Mouse (Mus musculus) CH12.LX (cell line): ENCODE results near the gene Thg1l. TPM values are rescaled to one million over a fixed set of nuclear protein-coding genes. Genes with fewer than 3 reads are reported as not detected.

Source experiments
- DNase-seq: peaks from one replicate; pipeline ENCODE4 v3.0.0-alpha.2; 2013; ENCODE audit errors: extremely low read depth
- H3K27ac ChIP-seq: 2 replicates; pipeline ENCODE4 v1.5.1; 2012; ENCODE audit warnings: low read depth, mild to moderate bottlenecking, control low read depth, moderate library complexity; ENCODE audit not compliant: insufficient read depth
- H3K27me3 ChIP-seq: replicated peaks from 2 replicates; pipeline ENCODE3; 2012; ENCODE audit warnings: inconsistent platforms
- H3K36me3 ChIP-seq, 2 experiments: replicated peaks in 1 of 2; 2 replicates each; pipeline versions ENCODE3 to v1.6.1; 2012; ENCODE audit warnings: inconsistent platforms in 1 of 2, low read length in 1 of 2, mild to moderate bottlenecking in 1 of 2, mixed read lengths in 1 of 2, moderate library complexity in 1 of 2; ENCODE audit not compliant: control insufficient read depth in 1 of 2, insufficient read depth in 1 of 2
- H3K4me1 ChIP-seq, 2 experiments: 2 replicates each; pipeline ENCODE4 v1.6.1; 2012; ENCODE audit warnings: inconsistent platforms in 1 of 2, moderate library complexity in 1 of 2; ENCODE audit not compliant: insufficient read depth in 2 of 2, control insufficient read depth in 1 of 2
- H3K4me2 ChIP-seq: 2 replicates; pipeline ENCODE4 v1.6.1; 2012; ENCODE audit warnings: low read depth, mild to moderate bottlenecking, control low read depth; ENCODE audit not compliant: poor library complexity, insufficient read depth, severe bottlenecking
- H3K4me3 ChIP-seq, 3 experiments: fragments of 150-350 bp in 1 of 3; sonication (generic) in 1 of 3; replicated peaks in 1 of 3; 2 replicates each; pipeline versions ENCODE3 to v1.5.1; 2011 to 2012; ENCODE audit warnings: low read depth in 2 of 3, low read length in 2 of 3, mild to moderate bottlenecking in 2 of 3, moderate library complexity in 2 of 3, control low read depth in 1 of 3, improper control_type of control experiment in 1 of 3, inconsistent platforms in 1 of 3, mixed read lengths in 1 of 3; ENCODE audit not compliant: poor library complexity in 1 of 3
- H3K79me2 ChIP-seq: replicated peaks from 2 replicates; pipeline ENCODE4 v1.6.1; 2012; ENCODE audit warnings: mild to moderate bottlenecking, moderate library complexity; ENCODE audit not compliant: control insufficient read depth, poor library complexity, insufficient read depth, severe bottlenecking; ENCODE audit errors: extremely low read depth
- H3K9ac ChIP-seq: 2 replicates; pipeline ENCODE4 v1.6.1; 2012; ENCODE audit warnings: low read depth, mild to moderate bottlenecking, control low read depth, moderate library complexity; ENCODE audit not compliant: insufficient read depth
- H3K9me3 ChIP-seq: replicated peaks from 2 replicates; pipeline ENCODE3; 2012; ENCODE audit warnings: low read length, inconsistent platforms, mixed read lengths
- E2F4 ChIP-seq: IDR thresholded peaks from 2 replicates; pipeline ENCODE4 v1.6.1; 2011; ENCODE audit warnings: low read depth, low read length, improper control_type of control experiment; ENCODE audit not compliant: insufficient replicate concordance
- ETS1 ChIP-seq: conservative IDR thresholded peaks from 2 replicates; pipeline ENCODE4 v1.6.1; 2012; ENCODE audit warnings: low read depth, mild to moderate bottlenecking, inconsistent platforms, low read length, improper control_type of control experiment, moderate library complexity
- HCFC1 ChIP-seq: IDR thresholded peaks from 2 replicates; pipeline ENCODE4 v1.6.1; 2012; ENCODE audit warnings: low read depth, mild to moderate bottlenecking, inconsistent platforms, low read length, improper control_type of control experiment
- JUN ChIP-seq: IDR thresholded peaks from 2 replicates; pipeline ENCODE4 v1.6.1; 2011; ENCODE audit warnings: low read depth, mild to moderate bottlenecking, low read length, improper control_type of control experiment, moderate library complexity; ENCODE audit not compliant: insufficient read depth
- JUND ChIP-seq: conservative IDR thresholded peaks from 2 replicates; pipeline ENCODE4 v1.6.1; 2011; ENCODE audit warnings: low read depth, low read length, improper control_type of control experiment
- MAZ ChIP-seq: IDR thresholded peaks from 2 replicates; pipeline ENCODE4 v1.6.1; 2012; ENCODE audit warnings: low read depth, mild to moderate bottlenecking, inconsistent platforms, low read length, improper control_type of control experiment, moderate library complexity
- MEF2A ChIP-seq: IDR thresholded peaks from 2 replicates; pipeline ENCODE4 v1.6.1; 2014; ENCODE audit warnings: low read depth, mild to moderate bottlenecking, inconsistent platforms, low read length, improper control_type of control experiment, borderline replicate concordance
- MYC ChIP-seq: IDR thresholded peaks from 2 replicates; pipeline ENCODE4 v1.6.1; 2011; ENCODE audit warnings: low read depth, mild to moderate bottlenecking, improper control_type of control experiment, low read length
- NELFE ChIP-seq: IDR thresholded peaks from 2 replicates; pipeline ENCODE4 v1.6.1; 2011; ENCODE audit warnings: low read depth, low read length, improper control_type of control experiment
- PAX5 ChIP-seq: IDR thresholded peaks from 2 replicates; pipeline ENCODE4 v1.6.1; 2012; ENCODE audit warnings: low read length, inconsistent platforms, mixed read lengths
- POLR2AphosphoS2 ChIP-seq: IDR thresholded peaks from 2 replicates; pipeline ENCODE4 v1.6.1; 2011; ENCODE audit warnings: low read depth, low read length, improper control_type of control experiment
- RAD21 ChIP-seq: IDR thresholded peaks from 2 replicates; pipeline ENCODE4 v1.6.1; 2011; ENCODE audit warnings: low read depth, mild to moderate bottlenecking, low read length, improper control_type of control experiment, moderate library complexity
- SIN3A ChIP-seq: IDR thresholded peaks from 2 replicates; pipeline ENCODE4 v1.6.1; 2012; ENCODE audit warnings: low read length, improper control_type of control experiment, inconsistent platforms
- USF1 ChIP-seq: IDR thresholded peaks from 2 replicates; pipeline ENCODE4 v1.6.1; 2014; ENCODE audit warnings: low read depth, mild to moderate bottlenecking, inconsistent platforms, low read length, improper control_type of control experiment
- USF2 ChIP-seq: conservative IDR thresholded peaks from 2 replicates; pipeline ENCODE4 v1.6.1; 2011; ENCODE audit warnings: low read depth, low read length, improper control_type of control experiment
- ZNF384 ChIP-seq: IDR thresholded peaks from 2 replicates; pipeline ENCODE4 v1.6.1; 2012; ENCODE audit warnings: low read depth, low read length, improper control_type of control experiment, inconsistent platforms
- dilution Hi-C: fragments of 300-500 bp; cut with MboI; formaldehyde crosslinking; loops from 2 replicates; pipeline ENCODE4 v1.14.3; 2020; ENCODE audit warnings: low sequenced_read_pairs; ENCODE audit not compliant: extremely low pct_unique_long_range_greater_than_20kb, extremely low pct_ligation_motif_present
- in situ Hi-C: fragments of 300-500 bp; cut with MboI; formaldehyde crosslinking; loops from 3 replicates; pipeline ENCODE4 v1.14.3; 2019; ENCODE audit warnings: low sequenced_read_pairs, low pct_ligation_motif_present, low pct_unique_long_range_greater_than_20kb, mixed read lengths
- polyA plus RNA-seq: library from polyadenylated mRNA; unstranded; fragments of >175 nt; gene quantifications from 2 replicates; pipeline ENCODE4 v1.2.1, GENCODE M21; 2012; ENCODE audit warnings: low read depth; ENCODE audit not compliant: insufficient read length
- total RNA-seq, 2 experiments: library from RNA; depleted of rRNA; stranded (reverse); fragments of 300-350 nt in 1 of 2; fragments of >200 nt in 1 of 2; gene quantifications; 2 replicates each; pipeline ENCODE4 v1.2.3; 2012 to 2014

Thg1l gene
- total and polyA plus RNA-seq, 3 experiments: 32.7 to 60.0 (median 45.6) TPM

DNA sequence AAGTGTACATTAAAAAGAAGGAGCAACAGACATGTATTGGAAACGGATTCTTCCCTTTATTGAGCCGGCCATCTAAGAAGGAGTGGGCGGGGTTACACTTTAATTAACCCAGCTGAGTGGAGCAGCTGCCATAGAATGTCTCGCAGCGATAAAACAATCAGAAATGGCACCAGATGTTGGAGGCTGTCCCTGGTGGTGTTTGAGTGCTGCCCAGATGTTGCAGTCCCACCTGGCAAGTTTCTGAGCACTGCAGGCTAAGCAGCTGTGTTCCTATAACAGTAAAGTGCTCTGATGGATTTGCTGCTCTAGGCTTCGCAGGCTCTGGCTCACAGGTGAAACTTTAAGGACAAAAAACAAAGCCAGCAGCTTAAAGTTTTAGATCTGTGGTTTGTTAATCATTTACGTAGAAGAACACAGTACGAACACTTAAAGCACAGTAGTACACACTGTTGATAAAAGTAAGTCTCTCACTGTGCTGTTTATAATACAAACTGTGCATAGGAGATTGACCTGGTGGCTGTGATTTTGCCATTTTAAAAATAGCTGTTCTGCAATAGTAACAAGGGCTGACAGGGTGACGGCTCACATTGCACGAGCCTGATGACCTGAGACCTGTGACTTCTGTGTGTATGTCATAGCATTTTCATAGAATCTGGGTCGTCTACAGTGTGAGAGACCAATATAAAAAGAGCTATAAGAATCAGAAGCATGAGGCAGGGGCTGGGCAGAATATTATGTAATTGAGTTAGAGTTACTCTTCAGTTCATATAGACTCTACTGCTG is 54.9 kb downstream of the Thg1l start:
- Histone ChIP-seq H3K4me3 (no peak overlapping the region), H3K27me3 (no peaks in the 10 kb centered on the region), H3K27ac (no peak overlapping the region), H3K9ac (no peak overlapping the region), H3K79me2 (no peaks in the 10 kb centered on the region), H3K9me3 (no peaks in the 10 kb centered on the region), H3K4me2 (no peak overlapping the region), H3K36me3 (peaks cover 48 to 80% of the 10 kb centered on the region in 2 experiments), H3K4me1 (peaks cover 0 to 7% of the 10 kb centered on the region in 2 experiments; a peak in 1 of 4 replicates)
- no peak for DNase-seq
- TF ChIP-seq RAD21 (no peak), USF2 (no peak), JUND (no peak), JUN (no peak), USF1 (no peak), ETS1 (no peak), ZNF384 (no peak), NELFE (no peak), HCFC1 (no peak), SIN3A (no peak), PAX5 (no peak), MEF2A (no peak), MYC (no peak), MAZ (no peak)
- dilution Hi-C loops (no loop called here), in situ Hi-C loops (no loop called here)

DNA sequence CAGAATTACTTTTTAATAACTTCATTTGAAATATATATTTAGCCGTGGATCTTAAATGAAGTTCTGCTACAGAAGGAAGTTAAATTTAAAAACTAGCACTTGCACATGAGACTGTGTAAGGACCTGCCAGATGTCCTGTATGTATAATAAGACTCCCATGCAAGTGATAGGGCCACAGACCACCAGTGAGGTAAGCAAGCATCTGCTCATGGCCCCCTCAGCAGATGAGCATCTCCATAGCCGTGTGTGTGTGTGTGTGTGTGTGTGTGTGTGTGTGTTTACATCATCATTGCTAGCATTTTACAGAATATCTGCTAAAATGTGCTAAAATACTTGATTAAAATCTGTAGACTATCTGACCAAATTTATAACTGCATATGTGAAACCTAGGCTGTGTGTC is 57.9 kb downstream of the Thg1l start:
- in situ Hi-C loops: loop anchor here (25.0 kb wide), 1 partner anchor 1310 kb away; no protein-coding TSS in a partner anchor
- peaks cover 57 to 92% of the 10 kb centered on the region in 2 experiments for H3K36me3 ChIP-seq

More for the DNA sequence above, 57.9 kb downstream of the Thg1l start:
- TF ChIP-seq POLR2AphosphoS2 (no peak), MYC (no peak), NELFE (no peak), ETS1 (no peak), RAD21 (no peak), JUND (no peak), MAZ (no peak), E2F4 (no peak)
- dilution Hi-C loops: no loop called here
- Histone ChIP-seq H3K4me1 (peaks cover 0 to 30% of the 10 kb centered on the region in 2 experiments; a peak in 3 of 4 replicates), H3K4me2 (no peak overlapping the region), H3K9me3 (no peaks in the 10 kb centered on the region), H3K79me2 (no peaks in the 10 kb centered on the region), H3K9ac (no peak overlapping the region), H3K27me3 (no peaks in the 10 kb centered on the region), H3K4me3 (no peak overlapping the region), H3K27ac (no peak overlapping the region)
- DNase-seq: no peak

Other genes with a start within 250 kb of the Thg1l start
- 54.1 and 60.5 TPM in 2 replicates for gene Clint1, start 103.4 kb downstream of the Thg1l start, total RNA-seq (2012; rRNA removed)
- gene Clint1, start 103.4 kb downstream of the Thg1l start, total RNA-seq (2014; rRNA removed): 98.5 and 104 TPM in 2 replicates
- 137 and 143 TPM in 2 replicates for gene Clint1, start 103.4 kb downstream of the Thg1l start, polyA plus RNA-seq
- 12.8 and 13.1 TPM in 2 replicates for gene Lsm11, start 10.6 kb downstream of the Thg1l start, total RNA-seq (2012; rRNA removed)
- gene Lsm11, start 10.6 kb downstream of the Thg1l start, total RNA-seq (2014; rRNA removed): 8.9 and 9.0 TPM in 2 replicates
- gene Lsm11, start 10.6 kb downstream of the Thg1l start, polyA plus RNA-seq: 10.1 and 11.0 TPM in 2 replicates
- not detected in 2 replicates for gene Sox30, start 24.8 kb upstream of the Thg1l start, total RNA-seq (2012; rRNA removed)
- not detected in 2 replicates for gene Sox30, start 24.8 kb upstream of the Thg1l start, total RNA-seq (2014; rRNA removed)
- not detected in 2 replicates for gene Sox30, start 24.8 kb upstream of the Thg1l start, polyA plus RNA-seq
- gene Gm12166, start 96.8 kb upstream of the Thg1l start, total RNA-seq (2012; rRNA removed): 2.9 and 3.3 TPM in 2 replicates
- gene Gm12166, start 96.8 kb upstream of the Thg1l start, total RNA-seq (2014; rRNA removed): 19.0 and 19.1 TPM in 2 replicates
- 2.3 and 6.2 TPM in 2 replicates for gene Gm12166, start 96.8 kb upstream of the Thg1l start, polyA plus RNA-seq
- gene Adam19, start 100.5 kb upstream of the Thg1l start, total RNA-seq (2012; rRNA removed): 3.0 and 3.5 TPM in 2 replicates
- gene Adam19, start 100.5 kb upstream of the Thg1l start, total RNA-seq (2014; rRNA removed): 3.8 and 4.5 TPM in 2 replicates
- gene Adam19, start 100.5 kb upstream of the Thg1l start, polyA plus RNA-seq: 7.0 and 9.0 TPM in 2 replicates
- gene Nipal4, start 211.0 kb upstream of the Thg1l start, total RNA-seq (2012; rRNA removed): 0.08 TPM in 2 replicates
- gene Nipal4, start 211.0 kb upstream of the Thg1l start, total RNA-seq (2014; rRNA removed): not detected in 2 replicates
- not detected in 2 replicates for gene Nipal4, start 211.0 kb upstream of the Thg1l start, polyA plus RNA-seq